Mouse (Mus musculus) common myeloid progenitor, adult 5-6 weeks (primary cell): ENCODE measurements around the gene Gm9736. TPM values are rescaled to one million over a fixed set of nuclear protein-coding genes. Genes with fewer than 3 reads are reported as not detected.
"Not testable (repeated sequence)": the region's sequence is repeated elsewhere in the genome, so short reads cannot be mapped to it uniquely, and the experiment has no call there.

Experiments used
- ATAC-seq: replicated peaks from 2 replicates; pipeline ENCODE4 v1.8.0; 2016; ENCODE audit warnings: low read depth, mild to moderate bottlenecking, moderate TSS enrichment, inconsistent platforms; ENCODE audit not compliant: poor library complexity, severe bottlenecking
- total RNA-seq: library from RNA; stranded (forward); fragments of 200-1000, 187-1606 nt; gene quantifications from 2 replicates; pipeline ENCODE4 v1.2.3, GENCODE M21; 2017

Gm9736 gene
- not detected in 2 replicates for total RNA-seq

DNA sequence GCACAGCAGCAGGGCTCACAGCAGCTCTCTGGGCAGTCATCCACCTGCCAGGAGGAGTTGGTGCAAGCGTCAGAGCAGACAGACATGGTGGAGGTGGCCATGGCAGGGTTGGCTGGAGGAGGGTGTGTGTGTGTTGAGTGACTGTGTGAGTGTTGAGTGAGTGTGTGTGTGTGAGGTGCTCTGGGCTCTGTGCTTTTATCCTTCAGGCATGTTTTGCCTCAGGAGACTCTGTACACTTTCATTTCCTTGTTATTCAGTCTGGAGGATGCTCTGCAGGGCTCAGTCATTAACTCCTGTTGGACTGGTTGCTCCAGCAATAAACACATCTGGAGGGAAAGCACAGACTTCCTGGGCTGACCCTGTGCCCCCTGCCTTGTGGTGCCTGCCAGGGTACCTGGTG lies at the start of gene Gm9736:
Gm9736 (minus strand) TSS at position 101 of the 400 bp plus-strand sequence.
- ATAC-seq = not testable (repeated sequence)

- no peak for ATAC-seq
Measured at GRCm38 (mm10) chr10:77798921-77799508, 47.9 kb upstream of the Gm9736 start, which contains the start of gene Gm19668. Gm19668 (minus strand) TSS chr10:77799133.

DNA sequence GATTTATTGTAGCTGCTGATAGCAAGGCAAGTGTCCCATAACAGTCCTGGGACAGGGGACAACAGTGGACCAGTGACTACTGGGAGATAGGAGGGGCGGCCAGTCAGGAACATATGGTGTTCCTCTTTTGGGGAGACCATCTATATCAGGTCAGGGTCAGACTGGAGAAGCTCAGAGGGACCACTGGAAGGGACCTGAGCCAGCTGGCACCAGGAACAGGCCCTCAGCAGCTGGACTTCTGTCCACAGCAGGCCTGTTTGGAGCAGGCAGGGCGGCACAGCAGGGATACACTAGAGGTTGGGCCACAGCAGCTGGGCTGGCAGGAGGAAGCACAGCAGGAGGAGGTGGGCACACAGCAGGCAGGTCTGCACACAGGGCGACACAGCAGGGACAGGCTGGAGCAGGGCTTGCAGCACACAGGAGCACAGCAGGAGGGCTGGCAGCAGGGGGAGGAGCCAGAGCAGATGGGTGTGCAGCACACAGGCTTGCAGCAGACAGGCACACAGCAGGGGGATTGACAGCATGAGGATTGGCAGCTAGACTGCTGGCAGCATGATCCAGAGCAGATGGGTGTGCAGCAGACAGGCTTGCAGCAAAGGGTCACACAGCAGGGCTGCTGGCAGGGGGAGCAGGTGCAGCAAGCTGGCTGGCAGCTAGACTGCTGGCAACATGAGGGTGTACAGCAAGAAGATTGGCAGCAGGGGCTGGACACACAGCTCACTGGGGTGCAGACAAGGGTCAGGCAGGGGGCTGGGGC lies 47.2 kb upstream of the Gm9736 start:
- not testable (repeated sequence) for ATAC-seq

DNA sequence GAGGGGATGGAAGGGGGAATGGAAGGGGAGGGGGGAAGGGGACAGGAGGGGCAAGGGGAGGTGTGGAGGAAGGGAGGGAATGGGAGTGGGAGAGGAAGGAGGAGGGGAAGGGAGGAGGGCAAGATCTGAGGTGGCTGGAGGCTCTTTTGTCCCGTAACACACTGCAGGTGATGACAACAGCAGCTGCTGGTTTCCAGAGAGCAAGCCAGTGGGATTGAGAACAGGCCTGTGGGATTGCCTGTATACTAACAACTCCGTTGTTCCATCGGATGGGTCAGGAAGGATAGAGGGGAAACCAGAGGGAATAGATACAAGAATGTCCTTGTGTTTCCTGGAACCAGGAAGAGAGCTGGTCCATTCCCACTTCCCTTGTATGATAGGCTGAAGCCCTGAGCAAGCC lies 46.5 kb upstream of the Gm9736 start:
- no peak for ATAC-seq

DNA sequence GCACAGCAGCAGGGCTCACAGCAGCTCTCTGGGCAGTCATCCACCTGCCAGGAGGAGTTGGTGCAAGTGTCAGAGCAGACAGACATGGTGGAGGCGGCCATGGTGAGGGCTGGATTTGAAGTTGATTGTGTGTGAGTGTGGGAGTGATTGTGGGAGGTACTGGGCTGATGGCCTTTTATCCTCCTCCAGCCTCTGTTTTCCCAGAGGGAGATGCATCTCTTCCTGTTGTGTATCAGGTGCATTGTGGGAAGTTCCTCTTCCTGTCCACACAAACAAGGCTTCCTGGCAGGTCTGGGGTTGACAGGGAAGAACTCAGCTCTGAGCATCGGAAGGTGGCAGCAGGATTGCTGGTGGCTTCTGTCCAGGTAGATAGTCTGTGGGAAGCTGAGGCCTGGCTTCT lies 43.8 kb upstream of the Gm9736 start, which contains the start of gene Gm9639:
Gm9639 (minus strand) TSS at position 101 of the 400 bp plus-strand sequence.
- ATAC-seq = no peak

- no peak for ATAC-seq
Measured at GRCm38 (mm10) chr10:77788621-77789020, 37.5 kb upstream of the Gm9736 start.

DNA sequence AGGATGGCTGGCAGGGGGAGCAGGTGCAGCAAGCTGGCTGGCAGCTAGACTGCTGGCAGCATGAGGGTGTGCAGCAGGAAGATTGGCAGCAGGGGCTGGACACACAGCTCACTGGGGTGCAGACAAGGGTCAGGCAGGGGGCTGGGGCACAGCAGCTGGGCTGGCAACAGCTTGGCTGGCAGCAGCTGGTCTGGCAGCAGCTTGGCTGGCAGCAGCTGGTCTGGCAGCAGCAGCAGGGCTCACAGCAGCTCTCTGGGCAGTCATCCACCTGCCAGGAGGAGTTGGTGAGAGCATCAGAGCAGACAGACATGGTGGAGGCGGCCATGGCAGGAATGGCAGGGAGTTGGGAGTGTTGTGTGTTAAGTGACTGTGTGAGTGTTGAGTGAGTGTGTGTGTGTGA lies 36.7 kb upstream of the Gm9736 start, which contains the start of gene Gm7137:
Gm7137 (minus strand) TSS at position 325 of the 400 bp plus-strand sequence.
- not testable (repeated sequence) for ATAC-seq

DNA sequence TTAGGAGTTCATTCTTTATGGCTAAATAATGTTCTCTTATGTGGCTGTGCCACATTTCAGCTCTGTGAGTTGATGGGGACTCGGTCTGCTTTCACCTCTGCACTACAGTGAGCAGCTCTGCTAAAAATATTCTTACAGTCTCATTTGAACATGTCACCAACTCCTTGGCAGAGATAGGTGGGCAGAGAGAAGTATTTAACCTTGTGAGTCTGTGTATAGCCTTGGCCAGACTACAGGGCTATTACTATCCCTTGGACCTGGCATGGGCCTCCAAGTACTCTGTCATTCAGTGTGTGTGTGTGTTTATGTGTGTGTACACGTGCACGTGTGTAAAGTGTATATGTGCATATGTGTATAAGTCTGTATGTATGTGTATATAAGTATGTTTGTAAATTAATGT lies 32.2 kb upstream of the Gm9736 start:
- ATAC-seq = not testable (repeated sequence)

DNA sequence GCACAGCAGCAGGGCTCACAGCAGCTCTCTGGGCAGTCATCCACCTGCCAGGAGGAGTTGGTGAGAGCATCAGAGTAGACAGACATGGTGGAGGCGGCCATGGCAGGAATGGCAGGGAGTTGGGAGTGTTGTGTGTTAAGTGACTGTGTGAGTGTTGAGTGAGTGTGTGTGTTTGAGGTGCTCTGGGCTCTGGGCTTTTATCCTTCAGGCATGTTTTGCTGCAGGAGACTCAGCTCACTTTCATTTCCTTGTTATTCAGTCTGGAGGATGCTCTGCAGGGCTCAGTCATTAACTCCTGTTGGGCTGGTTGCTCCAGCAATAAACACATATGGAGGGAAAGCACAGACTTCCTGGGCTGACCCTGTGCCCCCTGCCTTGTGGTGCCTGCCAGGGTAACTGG lies 31.3 kb upstream of the Gm9736 start, which contains the start of gene Gm3250:
Gm3250 (minus strand) TSS at position 101 of the 400 bp plus-strand sequence.
- not testable (repeated sequence) for ATAC-seq

GRCm38 (mm10) chr10:77776844-77777243 lies 25.7 kb upstream of the Gm9736 start, which contains the start of gene Gm7138:
Gm7138 (minus strand) TSS chr10:77776944.
- not testable (repeated sequence) for ATAC-seq

DNA sequence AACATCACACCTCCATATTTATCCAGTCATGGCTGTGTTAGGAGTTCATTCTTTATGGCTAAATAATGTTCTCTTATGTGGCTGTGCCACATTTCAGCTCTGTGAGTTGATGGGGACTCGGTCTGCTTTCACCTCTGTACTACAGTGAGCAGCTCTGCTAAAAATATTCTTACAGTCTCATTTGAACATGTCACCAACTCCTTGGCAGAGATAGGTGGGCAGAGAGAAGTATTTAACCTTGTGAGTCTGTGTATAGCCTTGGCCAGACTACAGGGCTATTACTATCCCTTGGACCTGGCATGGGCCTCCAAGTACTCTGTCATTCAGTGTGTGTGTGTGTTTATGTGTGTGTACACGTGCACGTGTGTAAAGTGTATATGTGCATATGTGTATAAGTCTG lies 21.0 kb upstream of the Gm9736 start:
- not testable (repeated sequence) for ATAC-seq

GRCm38 (mm10) chr10:77771225-77771624 lies 20.1 kb upstream of the Gm9736 start, which contains the start of gene Gm3238:
Gm3238 (minus strand) TSS chr10:77771325.
- ATAC-seq = not testable (repeated sequence)

GRCm38 (mm10) chr10:77769727-77770126 lies 18.6 kb upstream of the Gm9736 start:
- no peak for ATAC-seq

DNA sequence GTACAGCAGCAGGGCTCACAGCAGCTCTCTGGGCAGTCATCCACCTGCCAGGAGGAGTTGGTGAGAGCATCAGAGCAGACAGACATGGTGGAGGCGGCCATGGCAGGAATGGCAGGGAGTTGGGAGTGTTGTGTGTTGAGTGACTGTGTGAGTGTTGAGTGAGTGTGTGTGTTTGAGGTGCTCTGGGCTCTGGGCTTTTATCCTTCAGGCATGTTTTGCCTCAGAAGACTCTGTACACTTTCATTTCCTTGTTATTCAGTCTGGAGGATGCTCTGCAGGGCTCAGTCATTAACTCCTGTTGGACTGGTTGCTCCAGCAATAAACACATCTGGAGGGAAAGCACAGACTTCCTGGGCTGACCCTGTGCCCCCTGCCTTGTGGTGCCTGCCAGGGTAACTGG lies 8.4 kb upstream of the Gm9736 start, which contains the start of gene Gm3233:
Gm3233 (minus strand) TSS at position 101 of the 400 bp plus-strand sequence.
- not testable (repeated sequence) for ATAC-seq

- ATAC-seq = no peak
Measured at GRCm38 (mm10) chr10:77753448-77753847, 2.3 kb upstream of the Gm9736 start.

GRCm38 (mm10) chr10:77752312-77752711 lies 1.2 kb upstream of the Gm9736 start:
- not testable (repeated sequence) for ATAC-seq

DNA sequence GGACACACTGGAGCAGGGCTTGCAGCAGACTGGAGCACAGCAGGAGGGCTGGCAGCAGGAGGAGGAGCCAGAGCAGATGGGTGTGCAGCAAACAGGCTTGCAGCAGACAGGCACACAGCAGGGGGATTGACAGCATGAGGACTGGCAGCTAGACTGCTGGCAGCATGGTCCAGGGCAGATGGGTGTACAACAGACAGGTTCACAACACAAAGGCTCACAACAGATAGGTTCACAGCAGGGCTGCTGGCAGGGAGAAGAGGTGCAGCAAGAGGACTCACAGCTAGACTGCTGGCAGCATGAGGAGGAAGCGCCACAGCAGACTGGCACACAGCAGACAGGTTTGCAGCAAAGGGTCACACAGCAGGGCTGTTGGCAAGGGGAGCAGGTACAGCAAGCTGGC lies 468 bp downstream of the Gm9736 start:
- not testable (repeated sequence) for ATAC-seq

DNA sequence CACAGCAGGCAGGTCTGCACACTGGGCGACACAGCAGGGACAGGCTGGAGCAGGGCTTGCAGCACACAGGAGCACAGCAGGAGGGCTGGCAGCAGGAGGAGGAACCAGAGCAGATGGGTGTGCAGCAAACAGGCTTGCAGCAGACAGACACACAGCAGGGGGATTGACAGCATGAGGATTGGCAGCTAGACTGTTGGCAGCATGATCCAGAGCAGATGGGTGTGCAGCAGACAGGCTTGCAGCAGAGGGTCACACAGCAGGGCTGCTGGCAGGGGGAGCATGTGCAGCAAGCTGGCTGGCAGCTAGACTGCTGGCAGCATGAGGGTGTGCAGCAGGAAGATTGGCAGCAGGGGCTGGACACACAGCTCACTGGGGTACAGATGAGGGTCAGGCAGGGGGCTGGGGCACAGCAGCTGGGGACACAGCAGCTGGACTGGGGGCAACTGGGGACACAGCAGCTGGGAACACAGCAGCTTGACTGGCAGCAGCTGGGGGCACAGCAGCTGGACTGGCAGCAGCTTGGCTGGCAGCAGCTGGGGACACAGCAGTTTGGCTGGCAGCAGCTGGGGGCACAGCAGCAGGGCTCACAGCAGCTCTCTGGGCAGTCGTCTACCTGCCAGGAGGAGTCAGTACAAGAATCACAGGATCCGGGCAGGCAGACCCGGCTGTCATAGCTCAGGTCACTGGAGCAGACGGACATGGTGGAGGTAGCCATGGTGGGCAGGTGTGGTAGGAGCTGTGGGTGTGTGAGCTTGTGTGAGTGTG lies 9.0 kb downstream of the Gm9736 start, which contains the start of gene Gm18596:
Gm18596 (minus strand) TSS at position 715 of the 765 bp plus-strand sequence.
- not testable (repeated sequence) for ATAC-seq

DNA sequence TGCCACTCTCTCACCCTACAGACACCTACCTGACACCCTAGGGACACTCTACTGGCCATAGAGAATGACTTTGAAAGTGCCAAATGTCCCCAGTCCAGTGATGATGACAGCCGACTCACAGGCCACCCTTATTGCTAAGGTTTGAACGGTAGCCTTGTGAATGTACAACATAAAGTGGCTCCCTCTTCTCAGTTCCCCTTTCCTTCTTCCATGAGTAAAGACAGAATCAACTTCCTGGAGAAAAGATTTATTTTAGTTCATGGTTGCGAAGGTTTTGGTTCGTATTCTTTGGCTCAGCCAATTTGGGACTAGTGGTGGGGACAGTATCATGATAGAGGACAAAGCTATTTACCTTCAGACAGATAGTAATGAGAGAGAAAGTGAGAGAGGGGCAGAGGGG lies 12.2 kb downstream of the Gm9736 start:
- no peak for ATAC-seq

DNA sequence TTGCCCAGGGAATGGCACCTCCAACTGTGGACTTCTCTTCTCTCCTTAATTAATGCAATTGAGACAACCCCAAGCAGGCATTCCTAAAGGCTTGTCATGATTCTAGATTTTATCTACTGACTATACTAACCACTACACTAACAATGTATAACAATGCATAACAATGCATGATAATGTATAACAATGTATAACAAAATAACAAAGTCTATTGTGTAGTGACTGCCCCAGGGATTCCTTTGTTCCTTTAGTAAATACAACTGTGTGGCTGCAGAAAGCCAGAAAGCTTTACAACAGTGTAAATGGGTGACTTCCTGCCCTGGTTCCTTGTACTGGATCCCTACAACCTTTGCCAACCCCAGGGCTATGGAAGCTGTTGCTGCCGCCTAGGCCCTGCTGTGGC lies 15.2 kb downstream of the Gm9736 start:
- ATAC-seq = no peak
